Comparison of ENCODE assay signal across 7 mouse cellular contexts in genomic region chr9:106417841-106418625, GRCm38 (mm10). TPM values are rescaled to one million over a fixed set of nuclear protein-coding genes. Genes with fewer than 3 reads are reported as not detected.
DNase-seq lines count a peak whose midpoint lies in the region; ATAC-seq and TF ChIP-seq lines count a peak whose summit lies in the region.

No protein-coding gene starts in this region.

- TF ChIP-seq POLR2A in bone marrow macrophage, adult 2 months (IDR thresholded peaks at IDR 0.05; ENCODE audit: borderline replicate concordance, low read depth, low read length) = no peak
- TF ChIP-seq POLR2A in limb, embryonic 14.5 days (IDR thresholded peaks at IDR 0.05; ENCODE audit: borderline replicate concordance, extremely low read depth, insufficient read depth, insufficient read length) = 0 out of 2 replicates have a peak, but pooled peaks have one; percentile 46
- TF ChIP-seq POLR2A in testis, adult 2 months (IDR thresholded peaks at IDR 0.05; ENCODE audit: control insufficient read depth, low read depth, low read length) = no peak

- H3K9me3 ChIP-seq in embryonic facial prominence, embryonic 15.5 days (replicated peaks) = no peaks in the 10 kb centered on the region
- no peaks in the 10 kb centered on the region for H3K9me3 ChIP-seq in heart, embryonic 11.5 days (replicated peaks; ENCODE audit: control insufficient read depth, low read length)
- H3K9me3 ChIP-seq in kidney, embryonic 15.5 days (replicated peaks) = no peaks in the 10 kb centered on the region
- no peaks in the 10 kb centered on the region for H3K9me3 ChIP-seq in limb, embryonic 14.5 days (ENCODE audit: control insufficient read depth, low read length)
- H3K9me3 ChIP-seq in midbrain, embryonic 15.5 days = no peaks in the 10 kb centered on the region

- peak; percentile 71 for ATAC-seq in embryonic facial prominence, embryonic 15.5 days (ENCODE audit: insufficient number of reproducible peaks, low FRiP score, low TSS enrichment, low read depth)
- ATAC-seq in heart, embryonic 11.5 days (replicated peaks; ENCODE audit: insufficient number of reproducible peaks, low FRiP score, low TSS enrichment) = peak; percentile 49; the same call in 1 of the 2 replicates
- ATAC-seq in kidney, embryonic 15.5 days (replicated peaks; ENCODE audit: low FRiP score) = peak; percentile 35
- ATAC-seq in limb, embryonic 14.5 days (ENCODE audit: low FRiP score, low read depth) = peak; percentile 73
- ATAC-seq in midbrain, embryonic 15.5 days (replicated peaks) = peak; percentile 57

- H3K4me1 ChIP-seq in bone marrow macrophage, adult 2 months (ENCODE audit: control insufficient read depth, insufficient read depth, low read length) = peaks cover 11% of the 10 kb centered on the region
- H3K4me1 ChIP-seq in embryonic facial prominence, embryonic 15.5 days = peaks cover 51% of the 10 kb centered on the region
- H3K4me1 ChIP-seq in heart, embryonic 11.5 days (ENCODE audit: control insufficient read depth, insufficient read depth, low read length) = peaks cover 22% of the 10 kb centered on the region
- H3K4me1 ChIP-seq in kidney, embryonic 15.5 days = peaks cover 56% of the 10 kb centered on the region
- H3K4me1 ChIP-seq in limb, embryonic 14.5 days (ENCODE audit: control insufficient read depth, insufficient read depth, low read length) = peaks cover 43% of the 10 kb centered on the region
- peaks cover 29% of the 10 kb centered on the region for H3K4me1 ChIP-seq in midbrain, embryonic 15.5 days
- H3K4me1 ChIP-seq in testis, adult 2 months (ENCODE audit: control insufficient read depth, insufficient read depth, low read length) = peaks cover 11% of the 10 kb centered on the region

- TF ChIP-seq CTCF in bone marrow macrophage, adult 2 months (IDR thresholded peaks at IDR 0.05; ENCODE audit: low read depth, low read length) = no peak
- TF ChIP-seq CTCF in testis, adult 2 months (IDR thresholded peaks at IDR 0.05; ENCODE audit: control insufficient read depth, insufficient read depth, insufficient replicate concordance, low read depth, low read length) = no peak

- H3K36me3 ChIP-seq in embryonic facial prominence, embryonic 15.5 days = no peaks in the 10 kb centered on the region
- H3K36me3 ChIP-seq in heart, embryonic 11.5 days (ENCODE audit: control insufficient read depth, insufficient read depth, low read length) = no peaks in the 10 kb centered on the region
- no peaks in the 10 kb centered on the region for H3K36me3 ChIP-seq in kidney, embryonic 15.5 days
- no peaks in the 10 kb centered on the region for H3K36me3 ChIP-seq in limb, embryonic 14.5 days (ENCODE audit: control insufficient read depth, insufficient read depth, low read length)
- no peaks in the 10 kb centered on the region for H3K36me3 ChIP-seq in midbrain, embryonic 15.5 days (replicated peaks)
- no peaks in the 10 kb centered on the region for H3K36me3 ChIP-seq in testis, adult 2 months (ENCODE audit: control insufficient read depth, insufficient read depth, low read length)

- peak overlapping the region; percentile 64 for H3K4me2 ChIP-seq in embryonic facial prominence, embryonic 15.5 days (replicated peaks)
- peak overlapping the region; percentile 70 for H3K4me2 ChIP-seq in heart, embryonic 11.5 days
- peak overlapping the region; percentile 70 for H3K4me2 ChIP-seq in kidney, embryonic 15.5 days
- peak overlapping the region; percentile 51 for H3K4me2 ChIP-seq in limb, embryonic 14.5 days (replicated peaks; ENCODE audit: low read depth, low read length, severe bottlenecking)
- peak overlapping the region; percentile 61 for H3K4me2 ChIP-seq in midbrain, embryonic 15.5 days

- 12% methylated on average over 29 of the region's 29 CpGs for WGBS in embryonic facial prominence, embryonic 15.5 days
- WGBS in heart, embryonic 11.5 days (ENCODE audit: insufficient replicate concordance) = 14% methylated on average over 29 of the region's 29 CpGs
- 16% methylated on average over 29 of the region's 29 CpGs for WGBS in kidney, embryonic 15.5 days
- WGBS in limb, embryonic 14.5 days = 14% methylated on average over 29 of the region's 29 CpGs
- WGBS in midbrain, embryonic 15.5 days = 15% methylated on average over 29 of the region's 29 CpGs

- peak overlapping the region; percentile 28; the same call in 1 of the 2 replicates for H3K9ac ChIP-seq in embryonic facial prominence, embryonic 15.5 days
- peak overlapping the region; percentile 60; the same call in 1 of the 2 replicates for H3K9ac ChIP-seq in heart, embryonic 11.5 days (ENCODE audit: low read depth, low read length)
- H3K9ac ChIP-seq in kidney, embryonic 15.5 days = peak overlapping the region; percentile 34
- H3K9ac ChIP-seq in limb, embryonic 14.5 days (ENCODE audit: low read depth, low read length, severe bottlenecking) = peak overlapping the region; percentile 25
- peak overlapping the region; percentile 33 for H3K9ac ChIP-seq in midbrain, embryonic 15.5 days

- no peaks in the 10 kb centered on the region for H3K27me3 ChIP-seq in embryonic facial prominence, embryonic 15.5 days
- H3K27me3 ChIP-seq in heart, embryonic 11.5 days (ENCODE audit: control insufficient read depth, insufficient read depth, low read length) = peaks cover 3% of the 10 kb centered on the region; the same call in 1 of the 2 replicates
- H3K27me3 ChIP-seq in kidney, embryonic 15.5 days = no peaks in the 10 kb centered on the region
- H3K27me3 ChIP-seq in limb, embryonic 14.5 days (ENCODE audit: control insufficient read depth, insufficient read depth, low read length) = no peaks in the 10 kb centered on the region
- H3K27me3 ChIP-seq in midbrain, embryonic 15.5 days (replicated peaks) = no peaks in the 10 kb centered on the region
- no peaks in the 10 kb centered on the region for H3K27me3 ChIP-seq in testis, adult 2 months (ENCODE audit: control insufficient read depth, insufficient read depth, low read length)

- H3K27ac ChIP-seq in bone marrow macrophage, adult 2 months (ENCODE audit: insufficient read depth, low read depth, low read length) = no peak overlapping the region
- H3K27ac ChIP-seq in embryonic facial prominence, embryonic 15.5 days (replicated peaks) = peak overlapping the region; percentile 44
- H3K27ac ChIP-seq in heart, embryonic 11.5 days (ENCODE audit: low read depth, low read length) = peak overlapping the region; percentile 57; the same call in 1 of the 2 replicates
- peak overlapping the region; percentile 50; the same call in 1 of the 2 replicates for H3K27ac ChIP-seq in kidney, embryonic 15.5 days
- peak overlapping the region; percentile 53 for H3K27ac ChIP-seq in limb, embryonic 14.5 days (replicated peaks; ENCODE audit: low read depth, low read length)
- H3K27ac ChIP-seq in midbrain, embryonic 15.5 days = peak overlapping the region; percentile 27
- no peak overlapping the region for H3K27ac ChIP-seq in testis, adult 2 months (ENCODE audit: control insufficient read depth, insufficient read depth, low read depth, low read length)

- H3K4me3 ChIP-seq in bone marrow macrophage, adult 2 months (ENCODE audit: insufficient read depth, low read length) = peak overlapping the region; percentile 22
- peak overlapping the region; percentile 29 for H3K4me3 ChIP-seq in embryonic facial prominence, embryonic 15.5 days (replicated peaks)
- H3K4me3 ChIP-seq in heart, embryonic 11.5 days (ENCODE audit: low read depth, low read length) = peak overlapping the region; percentile 29
- peak overlapping the region; percentile 32 for H3K4me3 ChIP-seq in kidney, embryonic 15.5 days (replicated peaks)
- H3K4me3 ChIP-seq in limb, embryonic 14.5 days (replicated peaks; ENCODE audit: low read length) = peak overlapping the region; percentile 18
- peak overlapping the region; percentile 26 for H3K4me3 ChIP-seq in midbrain, embryonic 15.5 days
- peak overlapping the region; percentile 12; the same call in 1 of the 2 replicates for H3K4me3 ChIP-seq in testis, adult 2 months (ENCODE audit: control insufficient read depth, low read depth, low read length)

- DNase-seq in limb, embryonic 14.5 days (ENCODE audit: low spot score) = peak; percentile 90

RNA-seq across cellular contexts. Expression of gene Rpl29, which starts 11.2 kb away (rescaled TPM):
- 299 and 319 TPM in 2 replicates for polyA plus RNA-seq in bone marrow macrophage, adult 2 months (2012; ENCODE audit: insufficient read depth, insufficient read length, missing spikeins)
- 943 and 957 TPM in 2 replicates for polyA plus RNA-seq in embryonic facial prominence, embryonic 15.5 days (2015; fragmentation: Nextera tagmentation; extraction: Ambion mirVana)
- 695 and 851 TPM in 2 replicates for polyA plus RNA-seq in heart, embryonic 11.5 days (2014; fragmentation: Nextera tagmentation; extraction: Ambion mirVana)
- polyA plus RNA-seq in kidney, embryonic 15.5 days (2015; fragmentation: Nextera tagmentation; extraction: Ambion mirVana) = 1,077 and 1,119 TPM in 2 replicates
- polyA plus RNA-seq in limb, embryonic 14.5 days (2012; rRNA removed) = 946 and 1,047 TPM in 2 replicates
- 1,133 and 1,180 TPM in 2 replicates for polyA plus RNA-seq in limb, embryonic 14.5 days (2014; fragmentation: Nextera tagmentation; extraction: Ambion mirVana)
- polyA plus RNA-seq in midbrain, embryonic 15.5 days (2015; fragmentation: Nextera tagmentation; extraction: Ambion mirVana) = 553 and 554 TPM in 2 replicates
- polyA plus RNA-seq in testis, adult 2 months (2012; rRNA removed) = 357 and 448 TPM in 2 replicates

RNA-seq across cellular contexts. Expression of gene Acy1, which starts 20.1 kb away (rescaled TPM):
- 1.3 and 1.6 TPM in 2 replicates for polyA plus RNA-seq in bone marrow macrophage, adult 2 months (2012; ENCODE audit: insufficient read depth, insufficient read length, missing spikeins)
- polyA plus RNA-seq in embryonic facial prominence, embryonic 15.5 days (2015; fragmentation: Nextera tagmentation; extraction: Ambion mirVana) = 40.6 and 43.7 TPM in 2 replicates
- 23.2 and 27.7 TPM in 2 replicates for polyA plus RNA-seq in heart, embryonic 11.5 days (2014; fragmentation: Nextera tagmentation; extraction: Ambion mirVana)
- 49.9 and 52.0 TPM in 2 replicates for polyA plus RNA-seq in kidney, embryonic 15.5 days (2015; fragmentation: Nextera tagmentation; extraction: Ambion mirVana)
- 34.4 and 35.1 TPM in 2 replicates for polyA plus RNA-seq in limb, embryonic 14.5 days (2012; rRNA removed)
- polyA plus RNA-seq in limb, embryonic 14.5 days (2014; fragmentation: Nextera tagmentation; extraction: Ambion mirVana) = 45.6 and 45.8 TPM in 2 replicates
- polyA plus RNA-seq in midbrain, embryonic 15.5 days (2015; fragmentation: Nextera tagmentation; extraction: Ambion mirVana) = 20.7 TPM in 2 replicates
- 1.9 and 2.0 TPM in 2 replicates for polyA plus RNA-seq in testis, adult 2 months (2012; rRNA removed)

RNA-seq across cellular contexts. Expression of gene Abhd14b, which starts 29.2 kb away (rescaled TPM):
- 27.6 and 32.0 TPM in 2 replicates for polyA plus RNA-seq in bone marrow macrophage, adult 2 months (2012; ENCODE audit: insufficient read depth, insufficient read length, missing spikeins)
- 34.7 and 44.1 TPM in 2 replicates for polyA plus RNA-seq in embryonic facial prominence, embryonic 15.5 days (2015; fragmentation: Nextera tagmentation; extraction: Ambion mirVana)
- polyA plus RNA-seq in heart, embryonic 11.5 days (2014; fragmentation: Nextera tagmentation; extraction: Ambion mirVana) = 4.7 and 5.0 TPM in 2 replicates
- polyA plus RNA-seq in kidney, embryonic 15.5 days (2015; fragmentation: Nextera tagmentation; extraction: Ambion mirVana) = 27.9 and 30.6 TPM in 2 replicates
- polyA plus RNA-seq in limb, embryonic 14.5 days (2012; rRNA removed) = 54.5 and 64.6 TPM in 2 replicates
- polyA plus RNA-seq in limb, embryonic 14.5 days (2014; fragmentation: Nextera tagmentation; extraction: Ambion mirVana) = 41.2 and 44.6 TPM in 2 replicates
- 8.9 and 11.0 TPM in 2 replicates for polyA plus RNA-seq in midbrain, embryonic 15.5 days (2015; fragmentation: Nextera tagmentation; extraction: Ambion mirVana)
- 12.9 and 14.0 TPM in 2 replicates for polyA plus RNA-seq in testis, adult 2 months (2012; rRNA removed)

RNA-seq across cellular contexts. Expression of gene Abhd14a, which starts 29.4 kb away (rescaled TPM):
- polyA plus RNA-seq in bone marrow macrophage, adult 2 months (2012; ENCODE audit: insufficient read depth, insufficient read length, missing spikeins) = 5.4 and 8.3 TPM in 2 replicates
- polyA plus RNA-seq in embryonic facial prominence, embryonic 15.5 days (2015; fragmentation: Nextera tagmentation; extraction: Ambion mirVana) = 75.6 and 87.0 TPM in 2 replicates
- 41.2 and 41.9 TPM in 2 replicates for polyA plus RNA-seq in heart, embryonic 11.5 days (2014; fragmentation: Nextera tagmentation; extraction: Ambion mirVana)
- 55.5 and 56.8 TPM in 2 replicates for polyA plus RNA-seq in kidney, embryonic 15.5 days (2015; fragmentation: Nextera tagmentation; extraction: Ambion mirVana)
- polyA plus RNA-seq in limb, embryonic 14.5 days (2012; rRNA removed) = 79.9 and 87.1 TPM in 2 replicates
- polyA plus RNA-seq in limb, embryonic 14.5 days (2014; fragmentation: Nextera tagmentation; extraction: Ambion mirVana) = 69.5 and 74.0 TPM in 2 replicates
- 71.2 and 71.3 TPM in 2 replicates for polyA plus RNA-seq in midbrain, embryonic 15.5 days (2015; fragmentation: Nextera tagmentation; extraction: Ambion mirVana)
- polyA plus RNA-seq in testis, adult 2 months (2012; rRNA removed) = 197 and 198 TPM in 2 replicates

RNA-seq across cellular contexts. Expression of gene Pcbp4, which starts 35.1 kb away (rescaled TPM):
- polyA plus RNA-seq in bone marrow macrophage, adult 2 months (2012; ENCODE audit: insufficient read depth, insufficient read length, missing spikeins) = 17.8 and 19.5 TPM in 2 replicates
- 115 and 117 TPM in 2 replicates for polyA plus RNA-seq in embryonic facial prominence, embryonic 15.5 days (2015; fragmentation: Nextera tagmentation; extraction: Ambion mirVana)
- 77.0 and 80.4 TPM in 2 replicates for polyA plus RNA-seq in heart, embryonic 11.5 days (2014; fragmentation: Nextera tagmentation; extraction: Ambion mirVana)
- polyA plus RNA-seq in kidney, embryonic 15.5 days (2015; fragmentation: Nextera tagmentation; extraction: Ambion mirVana) = 118 and 140 TPM in 2 replicates
- polyA plus RNA-seq in limb, embryonic 14.5 days (2012; rRNA removed) = 238 and 328 TPM in 2 replicates
- polyA plus RNA-seq in limb, embryonic 14.5 days (2014; fragmentation: Nextera tagmentation; extraction: Ambion mirVana) = 88.0 and 92.7 TPM in 2 replicates
- polyA plus RNA-seq in midbrain, embryonic 15.5 days (2015; fragmentation: Nextera tagmentation; extraction: Ambion mirVana) = 295 and 310 TPM in 2 replicates
- polyA plus RNA-seq in testis, adult 2 months (2012; rRNA removed) = 65.7 and 78.3 TPM in 2 replicates

Comparison
In these comparisons a context has a peak if more than half of its experiments do, and no peak if none do; other contexts are left out.
1. H3K27ac ChIP-seq: peak in embryonic facial prominence, embryonic 15.5 days (single experiment), heart, embryonic 11.5 days (single experiment), kidney, embryonic 15.5 days (single experiment), limb, embryonic 14.5 days (single experiment) and midbrain, embryonic 15.5 days (single experiment); none in bone marrow macrophage, adult 2 months (single experiment) and testis, adult 2 months (single experiment).
2. Peak in every context shown above with its lines, with median percentiles within 50 percentile points of each other: H3K4me3 ChIP-seq, ATAC-seq, H3K4me2 ChIP-seq and H3K9ac ChIP-seq.